Mouse (Mus musculus): Measurements from ENCODE around the gene Sgf29.
"Not testable (repeated sequence)": the region's sequence is repeated elsewhere in the genome, so short reads cannot be mapped to it uniquely, and the experiment has no call there.

DNA sequence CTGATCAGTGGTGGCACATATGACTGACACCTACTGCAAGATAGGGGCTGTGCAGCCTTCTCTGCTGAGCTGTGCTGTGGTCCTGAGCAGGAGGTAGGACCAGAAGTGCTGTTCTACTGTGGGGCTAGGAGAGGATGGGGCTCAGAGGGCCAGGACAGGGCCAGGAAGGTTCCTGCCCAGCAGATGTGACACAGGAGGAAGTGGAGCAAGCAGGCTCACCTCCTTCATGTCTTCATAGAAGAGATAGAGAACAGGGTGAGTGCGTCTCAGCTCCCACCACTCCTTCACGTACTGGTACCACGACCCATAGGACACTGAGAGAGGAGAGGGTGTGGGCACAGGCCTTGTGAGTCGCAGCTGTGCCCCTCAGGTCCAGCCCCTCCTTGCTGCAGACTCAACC is 39.0 kb downstream of the Sgf29 start:
- not testable (repeated sequence) for TF ChIP-seq POLR2A (IDR thresholded peaks at IDR 0.05; ENCODE audit: insufficient read length, low read depth); MAX (IDR thresholded peaks at IDR 0.05; ENCODE audit: low read depth); MYOD1 (IDR thresholded peaks at IDR 0.05; ENCODE audit: control insufficient read depth in 1 of 3, insufficient read length in 2 of 3, low read depth in 2 of 3); E2F4 (IDR thresholded peaks at IDR 0.05; ENCODE audit: insufficient read depth); MYOG (IDR thresholded peaks at IDR 0.05; ENCODE audit: control insufficient read depth in 1 of 3, insufficient read depth in 1 of 3, insufficient read length in 2 of 3, low read depth in 2 of 3); USF1 (IDR thresholded peaks at IDR 0.05; ENCODE audit: low read depth); REST (IDR thresholded peaks at IDR 0.05; ENCODE audit: insufficient read depth, insufficient read length); TCF12 (IDR thresholded peaks at IDR 0.05; ENCODE audit: insufficient read depth, poor library complexity, severe bottlenecking); CEBPB (IDR thresholded peaks at IDR 0.05; ENCODE audit: insufficient read depth, poor library complexity, severe bottlenecking)
